Mouse (Mus musculus) neural tube, embryonic 14.5 days (tissue): ENCODE measurements at regions not wholly inside any gene's neighbourhood (a gene's known extent, or its start where the extent isn't known, plus 50 kb on each side); places are given as distances from the start of the nearest gene placed in this dataset.

Source experiments
- ATAC-seq: fragments of 200-750 bp; cut with Nextera tagmentation; 2 replicates; pipeline ENCODE4 v1.8.0; 2017; ENCODE audit warnings: low read depth, mild to moderate bottlenecking, moderate TSS enrichment, moderate library complexity
- H3K27ac ChIP-seq: fragments of 300-500 bp; sonication (generic); 2 replicates; pipeline ENCODE4 v1.5.1; 2014; ENCODE audit warnings: low read depth, mild to moderate bottlenecking, control low read depth, low read length, moderate library complexity, mixed read lengths
- H3K27me3 ChIP-seq: fragments of 300-500 bp; sonication (generic); 2 replicates; pipeline ENCODE4 v1.6.1; 2014; ENCODE audit warnings: low read length; ENCODE audit not compliant: control insufficient read depth, insufficient read depth
- H3K36me3 ChIP-seq: fragments of 300-500 bp; sonication (generic); 2 replicates; pipeline ENCODE4 v1.6.1; 2014; ENCODE audit warnings: low read length, mixed read lengths; ENCODE audit not compliant: control insufficient read depth, insufficient read depth
- H3K4me1 ChIP-seq: fragments of 300-500 bp; sonication (generic); 2 replicates; pipeline ENCODE4 v1.6.1; 2014; ENCODE audit warnings: low read length; ENCODE audit not compliant: control insufficient read depth, insufficient read depth
- H3K4me2 ChIP-seq: fragments of 300-500 bp; sonication (generic); 2 replicates; pipeline ENCODE4 v1.6.1; 2014; ENCODE audit warnings: mild to moderate bottlenecking, low read depth, low read length, control low read depth
- H3K4me3 ChIP-seq: fragments of 300-500 bp; sonication (generic); 2 replicates; pipeline ENCODE4 v1.5.1; 2014; ENCODE audit warnings: low read depth, low read length, control low read depth, mixed read lengths
- H3K9ac ChIP-seq: fragments of 300-500 bp; sonication (generic); replicated peaks from 2 replicates; pipeline ENCODE4 v1.6.1; 2014; ENCODE audit warnings: low read depth, mild to moderate bottlenecking, control low read depth, low read length, mixed read lengths
- H3K9me3 ChIP-seq: fragments of 300-500 bp; sonication (generic); 2 replicates; pipeline ENCODE4 v1.6.1; 2016; ENCODE audit warnings: low read length; ENCODE audit not compliant: control insufficient read depth
- WGBS: fragments of 180-500 bp; shearing (Covaris S2); extraction: QIAGEN DNeasy Blood & Tissue Kit; methylation state at CpG from one replicate; pipeline ENCODE4 v1.1.7; 2014; 5-methylcytosine and 5-hydroxymethylcytosine counted together

GRCm38 (mm10) chr13:114643521-114643920, 174.5 kb upstream of the Mocs2 start:
- Histone ChIP-seq H3K9ac (no peak overlapping the region), H3K4me2 (0 out of 2 replicates have a peak overlapping the region, but pooled peaks have one; percentile 4), H3K27me3 (no peaks in the 10 kb centered on the region), H3K4me1 (no peaks in the 10 kb centered on the region), H3K27ac (no peak overlapping the region), H3K4me3 (no peak overlapping the region), H3K36me3 (no peaks in the 10 kb centered on the region), H3K9me3 (no peaks in the 10 kb centered on the region; the same call in 1 of the 2 replicates)
- no peak for ATAC-seq
- 34% methylated on average over 11 of the region's 11 CpGs for WGBS

- Histone ChIP-seq H3K4me2 (no peak overlapping the region), H3K9ac (no peak overlapping the region), H3K27ac (no peak overlapping the region), H3K27me3 (no peaks in the 10 kb centered on the region), H3K9me3 (no peaks in the 10 kb centered on the region), H3K4me3 (no peak overlapping the region), H3K4me1 (no peaks in the 10 kb centered on the region), H3K36me3 (no peaks in the 10 kb centered on the region)
- ATAC-seq, result no peak
- 88% methylated on average over 7 of the region's 7 CpGs for WGBS
These were observed 163.8 kb upstream of the Mocs2 start for GRCm38 (mm10) chr13:114654267-114654666.

GRCm38 (mm10) chr13:114654953-114655586, 163.0 kb upstream of the Mocs2 start:
- Histone ChIP-seq H3K27me3 (no peaks in the 10 kb centered on the region), H3K27ac (no peak overlapping the region), H3K4me3 (no peak overlapping the region), H3K4me1 (no peaks in the 10 kb centered on the region), H3K4me2 (no peak overlapping the region), H3K9ac (no peak overlapping the region), H3K36me3 (no peaks in the 10 kb centered on the region), H3K9me3 (no peaks in the 10 kb centered on the region)
- WGBS, result 87% methylated on average over 4 of the region's 4 CpGs
- no peak for ATAC-seq

GRCm38 (mm10) chr13:114672411-114672810, 145.6 kb upstream of the Mocs2 start:
- ATAC-seq, result no peak
- Histone ChIP-seq H3K4me3 (no peak overlapping the region), H3K4me1 (no peaks in the 10 kb centered on the region), H3K27me3 (no peaks in the 10 kb centered on the region), H3K9ac (no peak overlapping the region), H3K36me3 (no peaks in the 10 kb centered on the region), H3K27ac (no peak overlapping the region), H3K9me3 (no peaks in the 10 kb centered on the region), H3K4me2 (no peak overlapping the region)

GRCm38 (mm10) chr13:114679703-114680378, 138.2 kb upstream of the Mocs2 start:
- no peaks in the 10 kb centered on the region for H3K27me3 ChIP-seq
- 80% methylated on average over 5 of the region's 5 CpGs for WGBS
- H3K4me2 ChIP-seq, result no peak overlapping the region
- no peaks in the 10 kb centered on the region for H3K9me3 ChIP-seq
- H3K4me1 ChIP-seq, result no peaks in the 10 kb centered on the region
- no peak overlapping the region for H3K27ac ChIP-seq
- H3K36me3 ChIP-seq, result no peaks in the 10 kb centered on the region
- no peak overlapping the region for H3K9ac ChIP-seq
- no peak for ATAC-seq
- no peak overlapping the region for H3K4me3 ChIP-seq

- Histone ChIP-seq H3K4me3 (no peak overlapping the region), H3K4me2 (no peak overlapping the region), H3K36me3 (no peaks in the 10 kb centered on the region), H3K4me1 (no peaks in the 10 kb centered on the region), H3K9me3 (no peaks in the 10 kb centered on the region), H3K27ac (no peak overlapping the region), H3K9ac (no peak overlapping the region), H3K27me3 (no peaks in the 10 kb centered on the region)
- ATAC-seq, result no peak
- 67% methylated on average over 9 of the region's 9 CpGs for WGBS
These were observed 137.7 kb upstream of the Mocs2 start for GRCm38 (mm10) chr13:114680379-114680733.

- Histone ChIP-seq H3K27me3 (no peaks in the 10 kb centered on the region), H3K36me3 (no peaks in the 10 kb centered on the region), H3K9me3 (no peaks in the 10 kb centered on the region), H3K4me1 (no peaks in the 10 kb centered on the region), H3K4me2 (no peak overlapping the region), H3K27ac (no peak overlapping the region), H3K4me3 (no peak overlapping the region), H3K9ac (no peak overlapping the region)
- WGBS, result 71% methylated on average over 4 of the region's 4 CpGs
- ATAC-seq, result no peak
These were observed 136.8 kb upstream of the Mocs2 start for GRCm38 (mm10) chr13:114681196-114681595.

- no peak for ATAC-seq
- Histone ChIP-seq H3K27me3 (no peaks in the 10 kb centered on the region), H3K9ac (no peak overlapping the region), H3K9me3 (no peaks in the 10 kb centered on the region), H3K36me3 (no peaks in the 10 kb centered on the region), H3K4me1 (no peaks in the 10 kb centered on the region), H3K4me3 (no peak overlapping the region), H3K27ac (no peak overlapping the region), H3K4me2 (no peak overlapping the region)
- 87% methylated on average over 4 of the region's 4 CpGs for WGBS
These were observed 136.1 kb upstream of the Mocs2 start for GRCm38 (mm10) chr13:114681887-114682286.

- no peaks in the 10 kb centered on the region for H3K9me3 ChIP-seq
These were observed 135.1 kb upstream of the Mocs2 start for GRCm38 (mm10) chr13:114682891-114683290.

More at GRCm38 (mm10) chr13:114682891-114683290, 135.1 kb upstream of the Mocs2 start:
- Histone ChIP-seq H3K4me1 (no peaks in the 10 kb centered on the region), H3K4me2 (no peak overlapping the region), H3K36me3 (no peaks in the 10 kb centered on the region), H3K9ac (no peak overlapping the region), H3K27ac (no peak overlapping the region), H3K4me3 (no peak overlapping the region), H3K27me3 (no peaks in the 10 kb centered on the region)
- WGBS, result 97% methylated on average over 5 of the region's 5 CpGs
- ATAC-seq, result no peak
